Mouse (Mus musculus): ENCODE results near the gene Myo1f.

- no peak for TF ChIP-seq CTCF (conservative IDR thresholded peaks at IDR 0.05; ENCODE audit: insufficient read depth, insufficient read length, low read depth, low read length)
- TF ChIP-seq POLR2A (IDR thresholded peaks at IDR 0.05; ENCODE audit: low read depth, low read length), result peak; percentile 63
Measured at GRCm38 (mm10) chr17:33628621-33629486, 73.3 kb downstream of the Myo1f start, which contains the start of gene Zfp414.

All from kidney, adult 2 months (tissue).